Mouse (Mus musculus): ENCODE data around the gene Sclt1. TPM values are rescaled to one million over a fixed set of nuclear protein-coding genes. Genes with fewer than 3 reads are reported as not detected.

The Sclt1 gene
- polyA plus RNA-seq, 1 experiment from 2014 or later, result 20.7 TPM

DNA sequence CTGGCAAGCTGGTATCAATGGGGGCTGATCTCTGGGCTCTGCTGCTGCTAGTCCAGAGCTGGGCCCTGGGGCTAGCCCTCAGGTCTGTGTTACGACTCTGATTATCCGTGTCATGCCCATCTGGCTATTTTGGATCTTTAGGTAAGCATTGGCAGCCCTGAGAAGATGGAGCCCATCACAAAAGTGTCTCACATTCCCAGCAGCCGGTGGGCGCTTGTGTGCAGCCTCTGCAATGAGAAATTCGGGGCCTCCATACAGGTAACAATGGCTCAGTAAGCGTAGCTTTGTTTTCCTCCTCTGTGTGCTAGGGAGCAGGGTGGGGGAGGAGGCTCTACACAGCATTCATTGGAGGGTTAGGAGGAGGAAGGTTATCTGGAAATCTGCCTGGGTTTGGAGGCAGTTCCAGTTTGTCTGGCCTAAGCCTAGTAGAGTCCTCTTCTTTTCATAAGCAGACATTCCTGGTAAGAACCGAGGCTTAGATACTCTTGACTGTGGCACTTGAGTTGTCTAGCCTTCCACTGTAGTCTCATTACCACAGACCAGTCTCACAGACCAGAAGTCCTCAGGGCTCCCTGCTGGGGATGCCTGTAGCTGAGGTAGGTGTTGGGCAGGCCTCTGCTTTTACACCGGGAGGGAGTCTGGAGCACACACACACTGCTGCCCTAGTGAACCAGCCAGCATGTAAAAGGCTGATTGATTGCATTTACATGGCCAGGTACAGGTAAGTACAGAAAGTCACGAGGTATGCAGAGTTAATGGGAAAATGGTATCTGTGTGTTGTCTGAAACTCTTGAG, 140.9 kb downstream of the Sclt1 start:
- H3K4me1 ChIP-seq (replicated peaks; ENCODE audit: control insufficient read depth, insufficient read depth, low read length), result peaks cover 22% of the 10 kb centered on the region
- H3K9ac ChIP-seq, result no peak overlapping the region
- DNase-seq (ENCODE audit: low spot score) (no peak), ATAC-seq (ENCODE audit: low FRiP score) (no peak)
- H3K27ac ChIP-seq, result no peak overlapping the region
- H3K4me3 ChIP-seq (replicated peaks; ENCODE audit: low read length), result no peak overlapping the region
- peaks cover 30% of the 10 kb centered on the region for H3K36me3 ChIP-seq (replicated peaks; ENCODE audit: control insufficient read depth, insufficient read depth)
- H3K9me3 ChIP-seq (ENCODE audit: control insufficient read depth, low read length), result no peaks in the 10 kb centered on the region
- H3K27me3 ChIP-seq (ENCODE audit: control insufficient read depth, insufficient read depth, low read length), result no peaks in the 10 kb centered on the region
- H3K4me2 ChIP-seq (replicated peaks), result no peak overlapping the region
- 77% methylated on average over 9 of the region's 9 CpGs for WGBS

GRCm38 (mm10) chr3:41599806-41600589, 142.3 kb downstream of the Sclt1 start:
- Histone ChIP-seq H3K9ac (no peak overlapping the region), H3K4me3 (replicated peaks; ENCODE audit: low read length) (no peak overlapping the region), H3K4me1 (replicated peaks; ENCODE audit: control insufficient read depth, insufficient read depth, low read length) (peaks cover 15% of the 10 kb centered on the region), H3K36me3 (replicated peaks; ENCODE audit: control insufficient read depth, insufficient read depth) (peaks cover 41% of the 10 kb centered on the region), H3K27me3 (ENCODE audit: control insufficient read depth, insufficient read depth, low read length) (no peaks in the 10 kb centered on the region), H3K9me3 (ENCODE audit: control insufficient read depth, low read length) (no peaks in the 10 kb centered on the region), H3K4me2 (replicated peaks) (no peak overlapping the region), H3K27ac (no peak overlapping the region)
- ATAC-seq (ENCODE audit: low FRiP score) (no peak), DNase-seq (ENCODE audit: low spot score) (peak; percentile 50)
- 76% methylated on average over 14 of the region's 14 CpGs for WGBS

DNA sequence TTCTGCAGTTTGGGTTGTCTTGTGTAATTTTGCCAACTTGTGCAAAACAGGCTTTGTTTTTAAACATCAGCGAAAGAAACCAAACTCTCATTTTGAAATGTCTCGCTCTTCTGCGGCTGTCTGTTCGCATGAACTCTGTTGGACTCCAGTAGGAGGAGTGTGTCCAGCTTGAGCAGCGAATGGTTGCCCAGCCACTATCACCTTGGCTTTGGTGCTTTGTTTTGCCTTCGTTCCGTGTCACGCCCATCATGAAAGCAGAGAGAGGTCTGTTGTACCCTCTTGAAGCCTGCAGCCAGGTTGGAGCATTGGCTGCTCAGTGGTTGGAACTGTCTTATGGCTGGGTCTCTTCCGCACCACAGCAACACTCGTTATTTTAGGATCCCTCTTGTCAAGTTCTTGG, 143.1 kb downstream of the Sclt1 start:
- no peak for ATAC-seq (ENCODE audit: low FRiP score)
- Histone ChIP-seq H3K36me3 (replicated peaks; ENCODE audit: control insufficient read depth, insufficient read depth) (peaks cover 41% of the 10 kb centered on the region), H3K27me3 (ENCODE audit: control insufficient read depth, insufficient read depth, low read length) (no peaks in the 10 kb centered on the region), H3K27ac (no peak overlapping the region), H3K4me3 (replicated peaks; ENCODE audit: low read length) (no peak overlapping the region), H3K9me3 (ENCODE audit: control insufficient read depth, low read length) (no peaks in the 10 kb centered on the region), H3K4me2 (replicated peaks) (no peak overlapping the region), H3K9ac (no peak overlapping the region), H3K4me1 (replicated peaks; ENCODE audit: control insufficient read depth, insufficient read depth, low read length) (peaks cover 13% of the 10 kb centered on the region)
- WGBS, result 92% methylated on average over 10 of the region's 10 CpGs
- no peak for DNase-seq (ENCODE audit: low spot score)

- Histone ChIP-seq H3K4me2 (replicated peaks) (no peak overlapping the region), H3K4me1 (replicated peaks; ENCODE audit: control insufficient read depth, insufficient read depth, low read length) (peaks cover 5% of the 10 kb centered on the region), H3K9ac (no peak overlapping the region), H3K36me3 (replicated peaks; ENCODE audit: control insufficient read depth, insufficient read depth) (peaks cover 46% of the 10 kb centered on the region), H3K9me3 (ENCODE audit: control insufficient read depth, low read length) (no peaks in the 10 kb centered on the region), H3K27ac (no peak overlapping the region), H3K27me3 (ENCODE audit: control insufficient read depth, insufficient read depth, low read length) (no peaks in the 10 kb centered on the region), H3K4me3 (replicated peaks; ENCODE audit: low read length) (no peak overlapping the region)
- WGBS, result 76% methylated on average over 9 of the region's 9 CpGs
- DNase-seq (ENCODE audit: low spot score) (no peak), ATAC-seq (ENCODE audit: low FRiP score) (no peak)
Observed at GRCm38 (mm10) chr3:41598412-41598811, 143.9 kb downstream of the Sclt1 start.

DNA sequence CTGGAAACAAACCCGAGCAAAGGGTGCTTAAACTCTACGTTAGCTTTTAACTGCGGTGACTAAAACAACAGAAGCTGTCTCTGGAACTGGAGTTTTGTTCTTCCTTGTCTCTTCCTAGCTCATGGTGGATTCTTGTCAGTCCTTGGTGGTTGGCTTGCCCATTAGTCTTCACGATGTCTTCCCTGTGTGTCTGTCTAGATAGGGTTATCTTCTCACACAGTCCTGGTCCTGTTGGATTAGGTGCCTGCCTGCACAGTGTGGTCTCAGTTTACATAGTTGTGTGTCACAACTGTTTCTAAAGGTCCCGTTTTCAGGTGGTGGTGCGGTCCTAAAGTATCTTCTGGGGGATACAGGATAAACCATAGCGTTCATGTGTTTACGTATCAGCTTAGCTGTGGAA, 145.3 kb downstream of the Sclt1 start:
- DNase-seq (ENCODE audit: low spot score) (no peak), ATAC-seq (ENCODE audit: low FRiP score) (no peak)
- Histone ChIP-seq H3K4me3 (replicated peaks; ENCODE audit: low read length) (no peak overlapping the region), H3K27ac (no peak overlapping the region), H3K27me3 (ENCODE audit: control insufficient read depth, insufficient read depth, low read length) (no peaks in the 10 kb centered on the region), H3K9me3 (ENCODE audit: control insufficient read depth, low read length) (no peaks in the 10 kb centered on the region), H3K36me3 (replicated peaks; ENCODE audit: control insufficient read depth, insufficient read depth) (peaks cover 53% of the 10 kb centered on the region), H3K9ac (no peak overlapping the region), H3K4me2 (replicated peaks) (no peak overlapping the region), H3K4me1 (replicated peaks; ENCODE audit: control insufficient read depth, insufficient read depth, low read length) (no peaks in the 10 kb centered on the region)
- WGBS, result 95% methylated on average over 8 of the region's 8 CpGs

GRCm38 (mm10) chr3:41595010-41595409, 147.3 kb downstream of the Sclt1 start:
- Histone ChIP-seq H3K27me3 (ENCODE audit: control insufficient read depth, insufficient read depth, low read length) (no peaks in the 10 kb centered on the region), H3K9me3 (ENCODE audit: control insufficient read depth, low read length) (no peaks in the 10 kb centered on the region), H3K9ac (no peak overlapping the region), H3K4me2 (replicated peaks) (no peak overlapping the region), H3K27ac (no peak overlapping the region), H3K4me3 (replicated peaks; ENCODE audit: low read length) (no peak overlapping the region), H3K36me3 (replicated peaks; ENCODE audit: control insufficient read depth, insufficient read depth) (peaks cover 65% of the 10 kb centered on the region), H3K4me1 (replicated peaks; ENCODE audit: control insufficient read depth, insufficient read depth, low read length) (no peaks in the 10 kb centered on the region)
- WGBS, result 96% methylated on average over 4 of the region's 4 CpGs
- DNase-seq (ENCODE audit: low spot score) (no peak), ATAC-seq (ENCODE audit: low FRiP score) (no peak)

GRCm38 (mm10) chr3:41594097-41594879, 148.0 kb downstream of the Sclt1 start:
- peaks cover 65% of the 10 kb centered on the region for H3K36me3 ChIP-seq (replicated peaks; ENCODE audit: control insufficient read depth, insufficient read depth)
- no peak for ATAC-seq (ENCODE audit: low FRiP score)
- no peak for DNase-seq (ENCODE audit: low spot score)
- no peaks in the 10 kb centered on the region for H3K9me3 ChIP-seq (ENCODE audit: control insufficient read depth, low read length)
- H3K4me2 ChIP-seq (replicated peaks), result no peak overlapping the region
- no peak overlapping the region for H3K27ac ChIP-seq
- no peaks in the 10 kb centered on the region for H3K4me1 ChIP-seq (replicated peaks; ENCODE audit: control insufficient read depth, insufficient read depth, low read length)
- WGBS, result 90% methylated on average over 9 of the region's 9 CpGs
- no peak overlapping the region for H3K4me3 ChIP-seq (replicated peaks; ENCODE audit: low read length)
- no peaks in the 10 kb centered on the region for H3K27me3 ChIP-seq (ENCODE audit: control insufficient read depth, insufficient read depth, low read length)
- no peak overlapping the region for H3K9ac ChIP-seq

- no peak overlapping the region for H3K9ac ChIP-seq
- H3K4me1 ChIP-seq (replicated peaks; ENCODE audit: control insufficient read depth, insufficient read depth, low read length), result 0 out of 2 replicates have a peak, but pooled peaks cover 5% of the 10 kb centered on the region
- peaks cover 57% of the 10 kb centered on the region for H3K36me3 ChIP-seq (replicated peaks; ENCODE audit: control insufficient read depth, insufficient read depth)
- no peak overlapping the region for H3K4me3 ChIP-seq (replicated peaks; ENCODE audit: low read length)
- H3K27me3 ChIP-seq (ENCODE audit: control insufficient read depth, insufficient read depth, low read length), result no peaks in the 10 kb centered on the region
- H3K9me3 ChIP-seq (ENCODE audit: control insufficient read depth, low read length), result no peaks in the 10 kb centered on the region
- H3K4me2 ChIP-seq (replicated peaks), result no peak overlapping the region
- DNase-seq (ENCODE audit: low spot score) (no peak), ATAC-seq (ENCODE audit: low FRiP score) (no peak)
- WGBS, result 83% methylated on average over 7 of the region's 7 CpGs
- H3K27ac ChIP-seq, result no peak overlapping the region
Observed at GRCm38 (mm10) chr3:41592805-41593204, 149.5 kb downstream of the Sclt1 start.

GRCm38 (mm10) chr3:41591651-41592170, 150.6 kb downstream of the Sclt1 start:
- Histone ChIP-seq H3K4me1 (replicated peaks; ENCODE audit: control insufficient read depth, insufficient read depth, low read length) (0 out of 2 replicates have a peak, but pooled peaks cover 5% of the 10 kb centered on the region), H3K9ac (no peak overlapping the region), H3K27me3 (ENCODE audit: control insufficient read depth, insufficient read depth, low read length) (no peaks in the 10 kb centered on the region), H3K4me3 (replicated peaks; ENCODE audit: low read length) (no peak overlapping the region), H3K9me3 (ENCODE audit: control insufficient read depth, low read length) (no peaks in the 10 kb centered on the region), H3K36me3 (replicated peaks; ENCODE audit: control insufficient read depth, insufficient read depth) (peaks cover 46% of the 10 kb centered on the region), H3K27ac (no peak overlapping the region), H3K4me2 (replicated peaks) (no peak overlapping the region)
- WGBS, result 95% methylated on average over 14 of the region's 14 CpGs
- DNase-seq (ENCODE audit: low spot score), result no peak
- no peak for ATAC-seq (ENCODE audit: low FRiP score)

All from hindbrain, embryonic 14.5 days (tissue).